Mouse (Mus musculus): ENCODE measurements at regions not wholly inside any gene's neighbourhood (a gene's known extent, or its start where the extent isn't known, plus 50 kb on each side); places are given as distances from the start of the nearest gene placed in this dataset.

DNA sequence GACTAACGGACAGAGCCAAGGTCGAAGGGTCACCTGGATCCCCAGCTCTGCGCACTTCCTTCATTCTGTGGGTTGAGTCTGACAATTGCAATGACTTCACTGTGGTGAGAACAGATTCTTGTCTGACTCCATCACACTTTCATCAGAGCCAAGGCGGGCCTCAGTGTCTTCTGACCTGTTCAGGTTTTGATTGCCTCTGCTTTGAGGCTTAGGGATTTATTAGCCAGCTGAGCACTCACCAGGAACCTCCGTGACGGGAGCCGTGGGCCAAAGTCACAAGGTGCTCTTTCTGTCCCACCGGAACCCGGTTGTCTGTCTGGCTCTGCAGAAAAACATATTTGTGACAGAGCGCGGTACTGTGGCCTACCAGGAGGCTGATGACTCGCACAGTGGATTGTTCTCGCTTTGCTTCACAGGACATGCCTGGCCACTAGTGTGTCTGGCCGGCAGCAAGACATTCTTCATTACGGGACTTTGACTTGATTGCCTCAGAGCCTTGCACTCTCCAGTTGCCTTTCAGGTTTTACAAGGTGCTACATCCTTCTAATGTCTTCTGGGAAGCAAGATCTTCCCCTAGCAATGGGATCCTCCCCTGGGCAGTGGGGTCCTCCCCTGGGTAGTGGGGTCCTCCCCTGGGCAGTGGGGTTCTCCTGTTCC is 114.9 kb upstream of the Prickle1 start:
- no peak overlapping the region for H3K4me3 ChIP-seq (ENCODE audit: low read depth, low read length)
- DNase-seq (ENCODE audit: low spot score, missing footprints), result no peak
- H3K9me3 ChIP-seq (ENCODE audit: control insufficient read depth, low read length), result no peaks in the 10 kb centered on the region
- no peaks in the 10 kb centered on the region for H3K36me3 ChIP-seq (ENCODE audit: control insufficient read depth, insufficient read depth, low read length)
- H3K27ac ChIP-seq (ENCODE audit: low read depth, low read length), result no peak overlapping the region
- H3K4me2 ChIP-seq, result no peak overlapping the region
- H3K9ac ChIP-seq (ENCODE audit: low read length), result no peak overlapping the region
- no peaks in the 10 kb centered on the region for H3K27me3 ChIP-seq (ENCODE audit: control insufficient read depth, insufficient read depth, low read length)
- no peak for ATAC-seq (ENCODE audit: low FRiP score)
- WGBS, result 95% methylated on average over 15 of the region's 15 CpGs
- no peaks in the 10 kb centered on the region for H3K4me1 ChIP-seq (ENCODE audit: control insufficient read depth, insufficient read depth, low read length)

DNA sequence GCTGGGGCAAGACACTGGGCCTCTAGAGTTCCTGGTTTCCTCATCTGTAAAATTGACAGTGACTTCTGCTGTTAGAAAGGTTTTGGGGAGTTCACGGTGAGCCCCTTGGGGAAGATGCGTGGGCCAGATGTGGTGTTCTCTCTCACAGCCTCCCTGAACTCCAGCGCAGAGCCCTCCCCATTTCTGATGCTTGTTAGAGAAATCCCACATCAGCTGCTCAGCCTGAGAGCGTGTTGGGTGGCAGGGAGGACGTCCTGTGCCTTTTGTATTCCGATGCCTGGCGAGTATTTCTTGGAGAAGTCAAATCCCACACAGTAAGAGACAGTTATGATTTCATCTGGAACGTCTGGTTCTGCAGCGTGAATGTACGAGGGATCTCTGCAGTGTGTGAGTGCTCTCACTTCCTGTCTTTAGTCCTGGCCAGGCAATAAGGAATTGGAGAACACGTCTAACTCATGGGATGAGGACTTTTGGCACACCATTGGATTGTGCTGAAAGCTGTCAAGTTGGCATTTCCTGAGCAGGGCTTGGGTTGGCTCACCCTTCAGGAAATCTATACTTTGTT is 110.8 kb upstream of the Prickle1 start:
- H3K36me3 ChIP-seq (ENCODE audit: control insufficient read depth, insufficient read depth, low read length), result no peaks in the 10 kb centered on the region
- H3K27ac ChIP-seq (ENCODE audit: low read depth, low read length), result no peak overlapping the region
- no peaks in the 10 kb centered on the region for H3K27me3 ChIP-seq (ENCODE audit: control insufficient read depth, insufficient read depth, low read length)
- DNase-seq (ENCODE audit: low spot score, missing footprints), result no peak
- H3K4me3 ChIP-seq (ENCODE audit: low read depth, low read length), result no peak overlapping the region
- ATAC-seq (ENCODE audit: low FRiP score), result no peak
- H3K4me2 ChIP-seq, result no peak overlapping the region
- H3K9me3 ChIP-seq (ENCODE audit: control insufficient read depth, low read length), result no peaks in the 10 kb centered on the region
- WGBS, result 89% methylated on average over 11 of the region's 11 CpGs
- H3K4me1 ChIP-seq (ENCODE audit: control insufficient read depth, insufficient read depth, low read length), result no peaks in the 10 kb centered on the region
- H3K9ac ChIP-seq (ENCODE audit: low read length), result no peak overlapping the region

DNA sequence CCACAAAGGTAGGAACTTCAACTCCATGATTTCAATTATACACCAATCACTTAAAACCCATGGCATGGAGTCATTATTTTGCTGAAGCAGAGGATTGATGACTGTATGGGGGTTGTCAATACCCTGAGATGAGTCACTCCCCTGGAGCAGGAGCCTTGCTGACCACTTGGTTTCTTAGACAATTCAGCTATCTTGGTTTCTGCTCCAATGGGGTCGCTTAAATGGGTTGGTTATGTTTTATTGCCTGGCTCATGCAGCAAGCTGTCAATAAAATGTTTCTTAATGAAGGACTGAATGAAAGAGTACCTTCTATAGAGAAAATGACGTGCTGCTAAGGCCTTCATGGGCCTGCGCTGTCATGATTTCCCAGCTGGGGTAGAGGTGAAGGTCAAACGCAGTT is 110.0 kb upstream of the Prickle1 start:
- Histone ChIP-seq H3K9ac (ENCODE audit: low read length) (no peak overlapping the region), H3K36me3 (ENCODE audit: control insufficient read depth, insufficient read depth, low read length) (no peaks in the 10 kb centered on the region), H3K4me1 (ENCODE audit: control insufficient read depth, insufficient read depth, low read length) (no peaks in the 10 kb centered on the region), H3K27ac (ENCODE audit: low read depth, low read length) (no peak overlapping the region), H3K9me3 (ENCODE audit: control insufficient read depth, low read length) (no peaks in the 10 kb centered on the region), H3K27me3 (ENCODE audit: control insufficient read depth, insufficient read depth, low read length) (no peaks in the 10 kb centered on the region), H3K4me2 (no peak overlapping the region), H3K4me3 (ENCODE audit: low read depth, low read length) (no peak overlapping the region)
- DNase-seq (ENCODE audit: low spot score, missing footprints), result no peak
- 88% methylated on average over 4 of the region's 4 CpGs for WGBS
- no peak for ATAC-seq (ENCODE audit: low FRiP score)

DNA sequence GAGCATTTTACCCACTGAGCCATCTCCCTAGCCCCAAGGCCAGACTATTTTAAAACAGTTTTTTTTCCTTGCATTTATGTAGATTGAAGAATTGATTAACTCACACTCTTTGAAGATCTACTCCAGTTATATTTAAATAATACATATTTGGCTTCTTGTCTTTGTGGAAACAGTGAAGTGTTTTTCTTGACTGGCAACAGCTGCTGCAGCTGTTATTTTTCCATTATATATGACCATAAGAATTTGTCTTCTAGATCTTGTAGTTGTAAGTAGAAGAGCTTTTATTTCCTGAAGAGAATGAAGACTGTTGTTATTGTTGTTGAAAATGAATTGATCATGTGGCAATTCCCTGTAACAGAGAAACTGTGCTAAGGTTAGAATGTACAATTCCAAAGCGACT is 109.4 kb upstream of the Prickle1 start:
- 80% methylated on average over 1 of the region's 1 CpGs for WGBS
- H3K9me3 ChIP-seq (ENCODE audit: control insufficient read depth, low read length), result no peaks in the 10 kb centered on the region
- no peak overlapping the region for H3K27ac ChIP-seq (ENCODE audit: low read depth, low read length)
- no peak overlapping the region for H3K4me2 ChIP-seq
- ATAC-seq (ENCODE audit: low FRiP score), result no peak
- H3K27me3 ChIP-seq (ENCODE audit: control insufficient read depth, insufficient read depth, low read length), result no peaks in the 10 kb centered on the region
- no peak overlapping the region for H3K4me3 ChIP-seq (ENCODE audit: low read depth, low read length)
- no peaks in the 10 kb centered on the region for H3K36me3 ChIP-seq (ENCODE audit: control insufficient read depth, insufficient read depth, low read length)
- no peak for DNase-seq (ENCODE audit: low spot score, missing footprints)
- H3K9ac ChIP-seq (ENCODE audit: low read length), result no peak overlapping the region
- no peaks in the 10 kb centered on the region for H3K4me1 ChIP-seq (ENCODE audit: control insufficient read depth, insufficient read depth, low read length)

DNA sequence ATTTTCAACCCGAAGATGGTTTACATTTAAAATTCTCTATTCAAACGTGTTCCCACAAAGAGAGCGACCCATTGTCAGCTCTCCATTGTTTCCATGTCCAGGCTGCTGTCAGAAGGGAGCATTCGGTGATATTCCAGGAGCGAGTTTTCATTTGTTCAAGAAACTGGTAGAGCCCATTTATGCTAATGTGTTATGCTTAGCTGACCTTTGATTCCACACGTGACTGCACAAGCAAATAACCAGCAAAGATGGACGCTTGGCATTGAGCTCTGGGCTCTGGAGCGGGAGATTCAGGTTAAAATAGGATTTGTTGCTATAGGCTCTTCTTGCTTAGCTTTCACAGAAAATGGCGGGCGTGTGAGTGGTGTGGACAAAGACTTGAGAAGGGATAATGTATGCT is 105.3 kb upstream of the Prickle1 start:
- peak; percentile 84 for DNase-seq (ENCODE audit: low spot score, missing footprints)
- no peak overlapping the region for H3K4me3 ChIP-seq (ENCODE audit: low read depth, low read length)
- no peaks in the 10 kb centered on the region for H3K36me3 ChIP-seq (ENCODE audit: control insufficient read depth, insufficient read depth, low read length)
- no peaks in the 10 kb centered on the region for H3K4me1 ChIP-seq (ENCODE audit: control insufficient read depth, insufficient read depth, low read length)
- ATAC-seq (ENCODE audit: low FRiP score), result peak; percentile 68
- no peak overlapping the region for H3K27ac ChIP-seq (ENCODE audit: low read depth, low read length)
- H3K9ac ChIP-seq (ENCODE audit: low read length), result no peak overlapping the region
- H3K4me2 ChIP-seq, result no peak overlapping the region
- 41% methylated on average over 10 of the region's 10 CpGs for WGBS
- no peaks in the 10 kb centered on the region for H3K9me3 ChIP-seq (ENCODE audit: control insufficient read depth, low read length)
- H3K27me3 ChIP-seq (ENCODE audit: control insufficient read depth, insufficient read depth, low read length), result no peaks in the 10 kb centered on the region

DNA sequence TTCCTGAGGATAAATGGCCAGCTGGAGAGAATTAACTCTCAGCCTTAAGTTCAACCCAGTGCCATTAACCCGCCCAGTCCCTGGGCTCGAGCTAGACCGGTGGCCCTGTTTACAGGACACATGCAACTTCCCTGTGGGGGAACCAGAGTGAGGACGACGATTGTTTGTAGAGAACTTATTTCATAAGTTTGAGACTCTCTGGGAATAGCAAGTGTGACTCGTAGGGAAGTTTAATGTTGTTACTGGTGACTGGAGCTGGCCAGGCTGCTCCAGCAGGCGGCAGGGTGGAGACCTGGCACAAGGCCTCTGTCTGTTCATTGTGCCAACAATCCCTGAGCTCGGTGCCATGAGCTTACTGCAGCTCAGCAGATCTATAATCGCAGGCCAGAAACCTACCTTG is 104.3 kb upstream of the Prickle1 start:
- Histone ChIP-seq H3K36me3 (ENCODE audit: control insufficient read depth, insufficient read depth, low read length) (no peaks in the 10 kb centered on the region), H3K4me1 (ENCODE audit: control insufficient read depth, insufficient read depth, low read length) (no peaks in the 10 kb centered on the region), H3K27me3 (ENCODE audit: control insufficient read depth, insufficient read depth, low read length) (no peaks in the 10 kb centered on the region), H3K9ac (ENCODE audit: low read length) (no peak overlapping the region), H3K4me2 (no peak overlapping the region), H3K4me3 (ENCODE audit: low read depth, low read length) (no peak overlapping the region), H3K9me3 (ENCODE audit: control insufficient read depth, low read length) (no peaks in the 10 kb centered on the region), H3K27ac (ENCODE audit: low read depth, low read length) (no peak overlapping the region)
- DNase-seq (ENCODE audit: low spot score, missing footprints) (no peak), ATAC-seq (ENCODE audit: low FRiP score) (no peak)
- WGBS, result 73% methylated on average over 9 of the region's 9 CpGs

DNA sequence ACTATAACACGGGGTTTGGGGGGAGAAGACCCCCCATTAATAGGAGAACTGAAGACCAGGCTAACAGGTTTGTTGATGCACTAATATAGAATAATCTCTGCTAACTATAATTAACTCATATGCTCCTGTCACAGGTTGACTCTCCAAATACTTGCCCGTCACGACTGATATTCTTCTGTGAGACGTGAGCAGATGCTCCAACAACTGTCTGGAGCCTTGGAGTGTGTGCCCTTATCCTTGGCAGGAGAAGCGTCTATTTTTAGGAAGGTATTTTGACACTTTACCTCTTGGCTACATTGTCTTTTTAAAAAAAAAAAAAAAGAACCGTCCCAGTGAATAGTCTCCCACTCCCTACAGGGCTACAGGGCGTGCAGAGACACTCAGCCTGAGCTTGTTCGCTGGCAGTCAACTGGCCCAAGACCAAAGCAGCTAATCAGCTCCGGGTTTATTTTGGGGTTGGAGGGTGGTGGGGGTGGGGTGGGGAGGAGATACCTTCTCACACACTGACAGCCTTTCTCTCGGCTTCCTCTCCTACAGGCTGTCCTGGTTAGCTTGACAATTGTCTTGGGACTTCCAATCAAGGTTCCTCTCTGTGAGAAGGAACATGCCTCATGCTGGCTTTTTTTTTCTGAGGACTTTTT is 102.6 kb upstream of the Prickle1 start:
- DNase-seq (ENCODE audit: low spot score, missing footprints) (no peak), ATAC-seq (ENCODE audit: low FRiP score) (no peak)
- H3K9me3 ChIP-seq (ENCODE audit: control insufficient read depth, low read length), result no peaks in the 10 kb centered on the region
- no peaks in the 10 kb centered on the region for H3K4me1 ChIP-seq (ENCODE audit: control insufficient read depth, insufficient read depth, low read length)
- H3K27me3 ChIP-seq (ENCODE audit: control insufficient read depth, insufficient read depth, low read length), result no peaks in the 10 kb centered on the region
- H3K9ac ChIP-seq (ENCODE audit: low read length), result no peak overlapping the region
- H3K4me3 ChIP-seq (ENCODE audit: low read depth, low read length), result no peak overlapping the region
- H3K36me3 ChIP-seq (ENCODE audit: control insufficient read depth, insufficient read depth, low read length), result no peaks in the 10 kb centered on the region
- H3K27ac ChIP-seq (ENCODE audit: low read depth, low read length), result no peak overlapping the region
- 32% methylated on average over 10 of the region's 10 CpGs for WGBS
- H3K4me2 ChIP-seq, result no peak overlapping the region

DNA sequence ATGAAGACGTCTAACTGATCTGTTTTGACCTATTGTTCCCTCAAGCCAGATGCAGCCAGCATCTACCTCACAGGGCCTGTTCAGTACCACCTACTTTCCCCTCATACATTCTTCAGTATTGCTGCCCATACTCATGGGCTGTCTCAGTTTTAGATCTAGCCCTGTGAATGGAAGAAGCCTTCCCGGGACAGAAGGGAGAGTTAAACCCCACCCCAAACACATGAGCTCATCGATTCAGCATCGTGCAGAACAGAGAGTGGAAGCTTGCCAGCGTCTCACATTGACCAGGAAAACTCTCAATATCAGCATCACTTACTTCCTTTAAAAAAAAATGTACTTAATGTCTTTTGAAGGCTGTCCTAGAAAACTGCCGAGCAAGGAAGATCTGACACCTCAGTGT is 95.0 kb upstream of the Prickle1 start:
- Histone ChIP-seq H3K4me1 (ENCODE audit: control insufficient read depth, insufficient read depth, low read length) (no peaks in the 10 kb centered on the region), H3K27ac (ENCODE audit: low read depth, low read length) (no peak overlapping the region), H3K27me3 (ENCODE audit: control insufficient read depth, insufficient read depth, low read length) (no peaks in the 10 kb centered on the region), H3K36me3 (ENCODE audit: control insufficient read depth, insufficient read depth, low read length) (no peaks in the 10 kb centered on the region), H3K9me3 (ENCODE audit: control insufficient read depth, low read length) (no peaks in the 10 kb centered on the region), H3K4me3 (ENCODE audit: low read depth, low read length) (no peak overlapping the region), H3K4me2 (no peak overlapping the region), H3K9ac (ENCODE audit: low read length) (no peak overlapping the region)
- WGBS, result 88% methylated on average over 6 of the region's 6 CpGs
- DNase-seq (ENCODE audit: low spot score, missing footprints) (no peak), ATAC-seq (ENCODE audit: low FRiP score) (no peak)

DNA sequence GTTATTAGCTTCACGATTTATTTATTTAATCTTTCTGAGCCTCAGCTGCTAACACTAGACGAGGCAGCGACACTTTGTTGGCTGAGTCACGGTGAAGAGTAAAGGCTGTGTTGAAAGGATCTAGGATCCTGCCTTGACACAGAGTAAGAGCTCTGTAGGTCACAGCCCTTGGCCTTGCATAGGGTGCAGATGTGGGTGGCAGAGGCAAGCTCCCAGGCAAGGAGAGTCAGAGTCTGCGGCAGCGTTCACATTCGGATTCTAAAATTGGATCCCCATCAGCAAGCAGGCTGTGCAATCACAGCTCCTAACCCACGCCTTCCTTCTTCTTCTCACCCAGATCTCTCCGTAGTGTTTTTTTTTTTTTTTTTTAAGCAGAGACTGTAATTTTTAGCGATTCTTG is 94.3 kb upstream of the Prickle1 start:
- H3K36me3 ChIP-seq (ENCODE audit: control insufficient read depth, insufficient read depth, low read length), result no peaks in the 10 kb centered on the region
- H3K9me3 ChIP-seq (ENCODE audit: control insufficient read depth, low read length), result no peaks in the 10 kb centered on the region
- no peaks in the 10 kb centered on the region for H3K27me3 ChIP-seq (ENCODE audit: control insufficient read depth, insufficient read depth, low read length)
- WGBS, result 91% methylated on average over 10 of the region's 10 CpGs
- H3K4me1 ChIP-seq (ENCODE audit: control insufficient read depth, insufficient read depth, low read length), result no peaks in the 10 kb centered on the region
- no peak overlapping the region for H3K27ac ChIP-seq (ENCODE audit: low read depth, low read length)
- H3K4me2 ChIP-seq, result no peak overlapping the region
- DNase-seq (ENCODE audit: low spot score, missing footprints) (no peak), ATAC-seq (ENCODE audit: low FRiP score) (no peak)
- no peak overlapping the region for H3K4me3 ChIP-seq (ENCODE audit: low read depth, low read length)
- no peak overlapping the region for H3K9ac ChIP-seq (ENCODE audit: low read length)

Measured in midbrain, embryonic 11.5 days (tissue).